Mouse (Mus musculus): Measurements from ENCODE around the gene Olfr418. TPM values are rescaled to one million over a fixed set of nuclear protein-coding genes. Genes with fewer than 3 reads are reported as not detected.
"Not testable (repeated sequence)": the region's sequence is repeated elsewhere in the genome, so short reads cannot be mapped to it uniquely, and the experiment has no call there.

The Olfr418 gene
- not detected for total RNA-seq (2021)
- long read RNA-seq, experiment 1: 0 reads
- long read RNA-seq, experiment 2: 0 reads

- DNase-seq (ENCODE audit: low spot score): no peak
Observed at GRCm38 (mm10) chr1:173265701-173266100, at the start of gene Olfr418. TSS of gene Olfr418 (plus strand) at chr1:173266001.

- DNase-seq (ENCODE audit: low spot score): no peak
Observed at GRCm38 (mm10) chr1:173216481-173216880, 49.3 kb upstream of the Olfr418 start.

- DNase-seq (ENCODE audit: low spot score): no peak
Observed at GRCm38 (mm10) chr1:173227081-173227480, 38.7 kb upstream of the Olfr418 start, which contains the start of gene Fcer1a. TSS of gene Fcer1a (minus strand) at chr1:173227214.

- not testable (repeated sequence) for DNase-seq (ENCODE audit: low spot score)
Observed at GRCm38 (mm10) chr1:173237004-173237403, 28.8 kb upstream of the Olfr418 start.

GRCm38 (mm10) chr1:173249888-173250287 lies 15.9 kb upstream of the Olfr418 start:
- no peak for DNase-seq (ENCODE audit: low spot score)

- no peak for DNase-seq (ENCODE audit: low spot score)
Observed at GRCm38 (mm10) chr1:173277677-173278076, 11.9 kb downstream of the Olfr418 start, which contains the start of gene Mptx2. TSS of gene Mptx2 (minus strand) at chr1:173277777.

GRCm38 (mm10) chr1:173302795-173303194 lies 37.0 kb downstream of the Olfr418 start:
- not testable (repeated sequence) for DNase-seq (ENCODE audit: low spot score)

GRCm38 (mm10) chr1:173313535-173314050 lies 47.8 kb downstream of the Olfr418 start:
- not testable (repeated sequence) for DNase-seq (ENCODE audit: low spot score)

- DNase-seq (ENCODE audit: low spot score): no peak
Observed at GRCm38 (mm10) chr1:173315725-173316124, 49.9 kb downstream of the Olfr418 start.

GRCm38 (mm10) chr1:173317925-173318477 lies 52.2 kb downstream of the Olfr418 start:
- DNase-seq (ENCODE audit: low spot score): no peak

- DNase-seq (ENCODE audit: low spot score): no peak
Observed at GRCm38 (mm10) chr1:173321593-173322248, 55.9 kb downstream of the Olfr418 start.

- no peak for DNase-seq (ENCODE audit: low spot score)
Observed at GRCm38 (mm10) chr1:173322249-173322627, 56.4 kb downstream of the Olfr418 start.

Other genes with a start within 250 kb of the Olfr418 start
- gene Olfr1408, start 128.6 kb upstream of the Olfr418 start, total RNA-seq (2021): not detected
- not detected for gene Olfr1406, start 75.4 kb upstream of the Olfr418 start, total RNA-seq (2021)
- not detected for gene Olfr218, start 68.2 kb upstream of the Olfr418 start, total RNA-seq (2021)
- gene Olfr1404, start 53.6 kb upstream of the Olfr418 start, total RNA-seq (2021): not detected
- gene Fcer1a, start 38.8 kb upstream of the Olfr418 start, total RNA-seq (2021): under 1 TPM; 0.31 to 0.32 TPM
- gene Mptx2, start 11.8 kb downstream of the Olfr418 start, total RNA-seq (2021): not detected
- 1 to 10 TPM; 2.9 to 3.0 TPM for gene Ackr1, start 67.7 kb downstream of the Olfr418 start, total RNA-seq (2021)
- under 1 TPM; 0.30 to 0.38 TPM for gene Aim2, start 84.9 kb downstream of the Olfr418 start, total RNA-seq (2021)
- 1 to 10 TPM; 7.4 to 7.7 TPM for gene Cadm3, start 101.7 kb downstream of the Olfr418 start, total RNA-seq (2021)
- gene Ifi206, start 225.0 kb downstream of the Olfr418 start, total RNA-seq (2021): not detected